Mouse (Mus musculus) intestine, embryonic 14.5 days (tissue): ENCODE data around the gene Prss44. TPM values are rescaled to one million over a fixed set of nuclear protein-coding genes. Genes with fewer than 3 reads are reported as not detected.
"Not testable (repeated sequence)": the region's sequence is repeated elsewhere in the genome, so short reads cannot be mapped to it uniquely, and the experiment has no call there.

Source experiments
- ATAC-seq: fragments of 200-750 bp; cut with Nextera tagmentation; replicated peaks from 2 replicates; pipeline ENCODE4 v1.8.0; 2017; ENCODE audit warnings: low read depth, moderate number of reproducible peaks, moderate TSS enrichment, moderate library complexity; ENCODE audit not compliant: low FRiP score, low TSS enrichment
- DNase-seq: peaks from one replicate; pipeline ENCODE4 v3.0.0-alpha.2; 2018; ENCODE audit warnings: low spot score
- H3K27ac ChIP-seq: fragments of 300-500 bp; sonication (generic); 2 replicates; pipeline ENCODE4 v1.5.1; 2014; ENCODE audit warnings: low read depth, mild to moderate bottlenecking, control low read depth
- H3K27me3 ChIP-seq: fragments of 300-500 bp; sonication (generic); replicated peaks from 2 replicates; pipeline ENCODE4 v1.6.1; 2014; ENCODE audit warnings: low read length, control low read depth; ENCODE audit not compliant: control insufficient read depth, insufficient read depth
- H3K36me3 ChIP-seq: fragments of 300-500 bp; sonication (generic); 2 replicates; pipeline ENCODE4 v1.6.1; 2014; ENCODE audit warnings: low read length, control low read depth; ENCODE audit not compliant: control insufficient read depth, insufficient read depth
- H3K4me1 ChIP-seq: fragments of 300-500 bp; sonication (generic); replicated peaks from 2 replicates; pipeline ENCODE4 v1.6.1; 2014; ENCODE audit warnings: low read length, control low read depth, mixed read lengths; ENCODE audit not compliant: control insufficient read depth, insufficient read depth
- H3K4me2 ChIP-seq: fragments of 300-500 bp; sonication (generic); 2 replicates; pipeline ENCODE4 v1.6.1; 2014; ENCODE audit warnings: low read length
- H3K4me3 ChIP-seq: fragments of 300-500 bp; sonication (generic); 2 replicates; pipeline ENCODE4 v1.5.1; 2014; ENCODE audit warnings: low read depth, low read length, control low read depth, mixed read lengths
- H3K9ac ChIP-seq: fragments of 300-500 bp; sonication (generic); 2 replicates; pipeline ENCODE4 v1.6.1; 2014; ENCODE audit warnings: mild to moderate bottlenecking, low read length
- H3K9me3 ChIP-seq: fragments of 300-500 bp; sonication (generic); 2 replicates; pipeline ENCODE4 v1.6.1; 2016; ENCODE audit warnings: low read length, control low read depth; ENCODE audit not compliant: control insufficient read depth
- WGBS: fragments of 180-500 bp; shearing (Covaris S2); extraction: QIAGEN DNeasy Blood & Tissue Kit; methylation state at CpG from one replicate; pipeline ENCODE4 v1.1.7; 2014; 5-methylcytosine and 5-hydroxymethylcytosine counted together
- polyA plus RNA-seq: library from polyadenylated mRNA; unstranded; fragments of >200 nt; fragmentation: Nextera tagmentation; extraction: Ambion mirVana; gene quantifications from 2 replicates; pipeline ENCODE4 v1.2.1, GENCODE M21; 2014

Gene Prss44
- polyA plus RNA-seq, 1 experiment from 2014 or later = not detected

DNA sequence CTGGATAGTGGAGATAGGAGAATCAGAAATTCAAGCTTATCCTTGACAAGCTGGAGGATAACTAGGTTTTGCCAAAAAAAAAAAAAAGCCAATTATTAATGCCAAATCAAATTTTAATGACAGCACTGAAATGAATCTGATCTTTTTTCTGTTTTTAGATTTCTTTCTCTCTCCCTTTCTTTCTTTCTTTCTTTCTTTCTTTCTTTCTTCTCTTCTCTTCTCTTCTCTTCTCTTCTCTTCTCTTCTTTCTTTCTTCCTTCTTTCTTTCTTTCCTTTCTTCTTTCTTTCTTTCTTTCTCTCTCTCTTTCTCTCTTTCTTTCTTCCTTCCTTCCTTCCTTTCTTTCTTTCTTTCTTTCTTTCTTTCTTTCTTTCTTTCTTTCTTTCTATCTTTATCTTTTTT lies 6.8 kb downstream of the Prss44 start:
- H3K27me3 ChIP-seq, ATAC-seq, DNase-seq: not testable (repeated sequence)

DNA sequence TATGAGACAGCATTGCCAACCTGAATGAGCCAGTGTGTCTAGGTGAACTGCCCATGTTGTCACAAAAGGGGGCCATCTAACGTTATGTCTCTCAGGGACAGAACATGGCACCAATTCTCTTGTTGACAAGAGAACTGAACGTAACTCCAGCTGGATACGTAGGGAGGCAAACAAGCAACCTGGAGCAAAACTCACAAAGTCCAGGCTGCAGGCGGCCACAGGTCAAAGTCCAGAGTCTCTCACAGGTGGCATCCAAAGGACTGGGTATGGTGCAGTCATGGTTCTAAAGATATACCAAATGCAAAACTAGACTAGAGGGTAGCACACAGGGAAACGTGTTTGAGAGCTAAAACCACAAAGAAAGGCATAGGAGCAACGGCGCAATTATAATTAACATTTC lies 7.6 kb downstream of the Prss44 start:
- no peak overlapping the region for H3K4me3 ChIP-seq
- H3K9ac ChIP-seq = no peak overlapping the region
- WGBS = 75% methylated on average over 7 of the region's 7 CpGs
- no peaks in the 10 kb centered on the region for H3K36me3 ChIP-seq
- no peaks in the 10 kb centered on the region for H3K9me3 ChIP-seq
- no peak overlapping the region for H3K4me2 ChIP-seq
- no peak overlapping the region for H3K27ac ChIP-seq
- no peaks in the 10 kb centered on the region for H3K4me1 ChIP-seq
- no peak for DNase-seq
- ATAC-seq = no peak
- no peaks in the 10 kb centered on the region for H3K27me3 ChIP-seq

More for the DNA sequence above, 6.8 kb downstream of the Prss44 start:
- H3K9me3 ChIP-seq, H3K4me2 ChIP-seq, H3K9ac ChIP-seq, H3K27ac ChIP-seq, H3K36me3 ChIP-seq, H3K4me1 ChIP-seq, H3K4me3 ChIP-seq: not testable (repeated sequence)

DNA sequence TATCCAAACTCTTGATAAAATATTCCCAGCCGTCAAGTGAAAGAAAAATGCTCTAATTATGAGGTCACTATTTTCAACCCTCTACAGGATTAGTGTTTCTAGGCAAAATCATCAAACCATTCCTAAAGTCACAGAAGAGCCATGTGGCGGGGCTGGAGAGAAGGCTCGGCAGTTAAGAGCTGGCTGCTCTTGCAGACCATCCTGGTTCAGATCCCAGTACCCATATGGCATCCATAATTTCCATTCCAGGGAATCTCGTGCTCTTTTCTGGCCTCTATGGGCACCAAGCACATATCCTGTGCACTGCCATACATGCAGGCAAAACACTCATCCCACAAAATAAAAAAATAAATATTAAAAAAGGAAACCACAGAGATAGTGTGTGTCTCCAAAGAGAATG lies 11.6 kb downstream of the Prss44 start:
- DNase-seq (no peak), ATAC-seq (no peak)
- 82% methylated on average over 4 of the region's 4 CpGs for WGBS

DNA sequence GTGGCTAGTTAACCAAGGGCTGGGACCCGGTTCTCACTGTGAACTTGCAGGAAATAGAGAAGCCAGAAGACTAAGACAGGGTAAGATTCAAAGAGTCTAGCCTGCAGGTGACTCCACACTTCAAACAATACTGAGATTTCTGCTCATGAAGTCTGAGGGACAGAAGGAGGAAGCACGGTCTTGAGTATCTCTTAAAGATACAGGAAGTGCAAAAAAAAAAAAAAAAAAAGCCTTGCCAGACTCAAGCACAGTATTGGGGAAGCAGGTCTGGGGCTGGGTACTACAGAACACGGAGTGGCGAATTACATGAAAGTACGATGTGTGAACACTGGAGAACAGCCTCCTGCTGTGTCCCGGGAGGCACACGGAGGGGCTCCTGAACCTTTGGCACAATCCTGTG lies 12.0 kb downstream of the Prss44 start:
- Histone ChIP-seq H3K27me3 (no peaks in the 10 kb centered on the region), H3K4me2 (no peak overlapping the region), H3K4me1 (no peaks in the 10 kb centered on the region), H3K9me3 (no peaks in the 10 kb centered on the region), H3K27ac (no peak overlapping the region), H3K4me3 (no peak overlapping the region), H3K9ac (no peak overlapping the region), H3K36me3 (no peaks in the 10 kb centered on the region)
- WGBS = 70% methylated on average over 7 of the region's 7 CpGs
- DNase-seq (no peak), ATAC-seq (no peak)

More for the DNA sequence above, 11.6 kb downstream of the Prss44 start:
- Histone ChIP-seq H3K36me3 (no peaks in the 10 kb centered on the region), H3K27me3 (no peaks in the 10 kb centered on the region), H3K4me2 (no peak overlapping the region), H3K9ac (no peak overlapping the region), H3K27ac (no peak overlapping the region), H3K4me1 (no peaks in the 10 kb centered on the region), H3K4me3 (no peak overlapping the region), H3K9me3 (no peaks in the 10 kb centered on the region)

GRCm38 (mm10) chr9:110826390-110826789 lies 12.6 kb downstream of the Prss44 start, which contains the start of gene Prss43:
Prss43 (plus strand) TSS chr9:110826690.
- Histone ChIP-seq H3K27ac (no peak within 1 kb of the TSS), H3K9ac (no peak within 1 kb of the TSS), H3K9me3 (no peaks in the 10 kb centered on the region), H3K27me3 (no peaks in the 10 kb centered on the region), H3K4me3 (no peak within 1 kb of the TSS), H3K4me2 (no peak within 1 kb of the TSS), H3K36me3 (no peaks in the 10 kb centered on the region), H3K4me1 (no peaks in the 10 kb centered on the region)
- ATAC-seq (no peak), DNase-seq (no peak)
- WGBS = 84% methylated on average over 3 of the region's 3 CpGs

- ATAC-seq = no peak
- WGBS = 72% methylated on average over 5 of the region's 5 CpGs
- H3K9me3 ChIP-seq = no peaks in the 10 kb centered on the region
Measured at GRCm38 (mm10) chr9:110833021-110833420, 19.2 kb downstream of the Prss44 start.

GRCm38 (mm10) chr9:110834411-110834810 lies 20.6 kb downstream of the Prss44 start, which contains the start of gene Prss45:
Prss45 (plus strand) TSS chr9:110834588.
- no peak within 1 kb of the TSS for H3K27ac ChIP-seq
- no peaks in the 10 kb centered on the region for H3K9me3 ChIP-seq
- no peak within 1 kb of the TSS for H3K9ac ChIP-seq
- H3K4me3 ChIP-seq = no peak within 1 kb of the TSS
- no peaks in the 10 kb centered on the region for H3K27me3 ChIP-seq
- H3K36me3 ChIP-seq = no peaks in the 10 kb centered on the region
- ATAC-seq = no peak
- no peaks in the 10 kb centered on the region for H3K4me1 ChIP-seq
- 82% methylated on average over 19 of the region's 19 CpGs for WGBS
- DNase-seq = no peak
- H3K4me2 ChIP-seq = 0 out of 2 replicates have a peak within 1 kb of the TSS, but pooled peaks have one; percentile 13

More at GRCm38 (mm10) chr9:110833021-110833420, 19.2 kb downstream of the Prss44 start:
- Histone ChIP-seq H3K4me2 (no peak overlapping the region), H3K27ac (no peak overlapping the region), H3K27me3 (no peaks in the 10 kb centered on the region), H3K9ac (no peak overlapping the region), H3K36me3 (no peaks in the 10 kb centered on the region), H3K4me3 (no peak overlapping the region), H3K4me1 (no peaks in the 10 kb centered on the region)
- DNase-seq = no peak

- Histone ChIP-seq H3K4me3 (no peak overlapping the region), H3K4me2 (0 out of 2 replicates have a peak overlapping the region, but pooled peaks have one; percentile 13), H3K4me1 (no peaks in the 10 kb centered on the region), H3K27me3 (no peaks in the 10 kb centered on the region), H3K9me3 (no peaks in the 10 kb centered on the region), H3K9ac (no peak overlapping the region), H3K27ac (no peak overlapping the region), H3K36me3 (no peaks in the 10 kb centered on the region)
- ATAC-seq = no peak
- no peak for DNase-seq
- WGBS = 33% methylated on average over 10 of the region's 10 CpGs
Measured at GRCm38 (mm10) chr9:110834961-110835360, 21.2 kb downstream of the Prss44 start.

DNA sequence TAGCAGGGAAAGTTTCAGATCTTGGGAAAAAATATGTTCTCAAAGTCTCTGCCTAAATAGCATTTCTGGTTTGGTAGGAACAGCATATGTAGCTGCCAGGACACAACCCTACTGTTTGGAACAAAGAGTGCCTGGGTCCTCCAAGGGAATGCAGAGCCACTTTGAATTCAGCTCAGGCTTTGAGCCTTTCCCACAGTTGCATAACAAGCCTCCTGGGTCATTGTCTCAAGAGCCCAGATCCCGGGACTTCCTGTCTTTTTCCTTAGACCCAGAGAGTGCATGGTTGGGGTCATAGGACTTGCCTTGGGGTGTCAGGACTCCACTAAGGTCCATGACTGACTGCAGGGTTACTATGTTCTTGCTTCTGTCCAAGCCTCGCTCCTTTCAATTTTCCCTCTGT lies 22.3 kb downstream of the Prss44 start:
- H3K36me3 ChIP-seq = no peaks in the 10 kb centered on the region
- no peaks in the 10 kb centered on the region for H3K9me3 ChIP-seq
- 70% methylated on average over 2 of the region's 2 CpGs for WGBS
- H3K4me1 ChIP-seq = no peaks in the 10 kb centered on the region
- no peak overlapping the region for H3K4me3 ChIP-seq
- H3K4me2 ChIP-seq = no peak overlapping the region
- DNase-seq (no peak), ATAC-seq (no peak)
- H3K27ac ChIP-seq = no peak overlapping the region
- no peaks in the 10 kb centered on the region for H3K27me3 ChIP-seq
- H3K9ac ChIP-seq = no peak overlapping the region
